Mouse (Mus musculus) neural tube, embryonic 12.5 days (tissue): ENCODE results near the gene Amph. TPM values are rescaled to one million over a fixed set of nuclear protein-coding genes. Genes with fewer than 3 reads are reported as not detected.

Experiments used
- ATAC-seq: fragments of 200-750 bp; cut with Nextera tagmentation; 2 replicates; pipeline ENCODE4 v1.8.0; 2017; ENCODE audit warnings: low read depth, mild to moderate bottlenecking, moderate TSS enrichment, moderate library complexity; ENCODE audit not compliant: low FRiP score
- H3K27ac ChIP-seq: fragments of 300-500 bp; sonication (generic); 2 replicates; pipeline ENCODE4 v1.5.1; 2016
- H3K27me3 ChIP-seq: fragments of 300-500 bp; sonication (generic); replicated peaks from 2 replicates; pipeline ENCODE4 v1.6.1; 2016; ENCODE audit warnings: mild to moderate bottlenecking
- H3K36me3 ChIP-seq: fragments of 300-500 bp; sonication (generic); 2 replicates; pipeline ENCODE4 v1.6.1; 2016; ENCODE audit warnings: mild to moderate bottlenecking
- H3K4me1 ChIP-seq: fragments of 300-500 bp; sonication (generic); 2 replicates; pipeline ENCODE4 v1.6.1; 2016
- H3K4me2 ChIP-seq: fragments of 300-500 bp; sonication (generic); replicated peaks from 2 replicates; pipeline ENCODE4 v1.6.1; 2016; ENCODE audit warnings: mild to moderate bottlenecking
- H3K4me3 ChIP-seq: fragments of 300-500 bp; sonication (generic); 2 replicates; pipeline ENCODE4 v1.5.1; 2016
- H3K9ac ChIP-seq: fragments of 300-500 bp; sonication (generic); 2 replicates; pipeline ENCODE4 v1.6.1; 2016; ENCODE audit warnings: mild to moderate bottlenecking
- H3K9me3 ChIP-seq: fragments of 300-500 bp; sonication (generic); 2 replicates; pipeline ENCODE4 v1.6.1; 2016; ENCODE audit warnings: mild to moderate bottlenecking
- WGBS: fragments of 180-500 bp; shearing (Covaris S2); methylation state at CpG from one replicate; pipeline ENCODE4 v1.1.7; 2016; 5-methylcytosine and 5-hydroxymethylcytosine counted together
- polyA plus RNA-seq: library from polyadenylated mRNA; unstranded; fragments of >200 nt; fragmentation: Nextera tagmentation; extraction: Ambion mirVana; gene quantifications from 2 replicates; pipeline ENCODE4 v1.2.1, GENCODE M21; 2016

The Amph gene
- polyA plus RNA-seq, 1 experiment from 2014 or later: 20.5 TPM

DNA sequence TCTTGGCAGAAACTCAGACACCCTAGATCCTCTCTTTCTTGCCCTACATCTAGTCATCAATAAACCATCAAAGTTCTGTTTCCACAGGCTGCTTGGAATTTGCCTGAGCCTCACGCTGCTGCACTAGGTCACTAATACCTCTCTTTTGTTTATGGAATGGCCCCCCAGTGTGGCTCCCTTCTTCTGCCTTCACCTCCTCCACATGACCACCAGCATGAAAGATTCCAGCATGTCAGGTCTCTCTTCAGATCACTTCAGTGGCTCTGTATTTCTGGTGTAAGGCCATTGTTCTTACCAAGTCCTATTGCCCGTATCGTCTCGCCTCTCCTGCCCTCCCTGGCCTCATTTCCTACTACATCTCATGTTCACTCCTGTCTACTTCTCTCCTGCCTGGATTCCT lies 39.3 kb downstream of the Amph start:
- ATAC-seq: no peak
- Histone ChIP-seq H3K27ac (no peak overlapping the region), H3K9ac (no peak overlapping the region), H3K9me3 (no peaks in the 10 kb centered on the region), H3K36me3 (no peaks in the 10 kb centered on the region), H3K4me3 (no peak overlapping the region), H3K4me1 (no peaks in the 10 kb centered on the region), H3K4me2 (no peak overlapping the region), H3K27me3 (no peaks in the 10 kb centered on the region)
- 44% methylated on average over 4 of the region's 4 CpGs for WGBS

DNA sequence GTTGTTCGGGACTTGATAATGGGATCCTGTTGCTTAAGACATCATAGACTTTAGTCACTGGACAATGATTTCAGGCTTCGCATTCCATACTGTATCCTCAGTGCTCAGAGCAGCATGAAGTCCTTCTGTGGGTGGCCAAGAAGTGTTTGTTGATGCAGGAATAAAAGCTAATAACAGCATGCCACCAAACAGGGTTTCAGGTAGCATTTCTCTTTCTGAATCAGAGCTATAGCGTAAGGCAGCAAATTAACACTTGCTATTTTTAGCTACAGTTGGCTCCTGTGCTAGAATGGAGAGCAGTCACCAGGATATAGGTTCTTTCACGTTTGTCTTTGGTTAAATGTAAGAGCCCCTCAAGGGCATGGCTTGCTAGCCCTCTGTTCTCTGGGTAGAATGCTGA lies 40.3 kb downstream of the Amph start:
- Histone ChIP-seq H3K4me1 (no peaks in the 10 kb centered on the region), H3K4me3 (no peak overlapping the region), H3K27ac (no peak overlapping the region), H3K36me3 (no peaks in the 10 kb centered on the region), H3K9ac (no peak overlapping the region), H3K4me2 (no peak overlapping the region), H3K27me3 (no peaks in the 10 kb centered on the region), H3K9me3 (no peaks in the 10 kb centered on the region)
- ATAC-seq: no peak
- WGBS: 76% methylated on average over 4 of the region's 4 CpGs

DNA sequence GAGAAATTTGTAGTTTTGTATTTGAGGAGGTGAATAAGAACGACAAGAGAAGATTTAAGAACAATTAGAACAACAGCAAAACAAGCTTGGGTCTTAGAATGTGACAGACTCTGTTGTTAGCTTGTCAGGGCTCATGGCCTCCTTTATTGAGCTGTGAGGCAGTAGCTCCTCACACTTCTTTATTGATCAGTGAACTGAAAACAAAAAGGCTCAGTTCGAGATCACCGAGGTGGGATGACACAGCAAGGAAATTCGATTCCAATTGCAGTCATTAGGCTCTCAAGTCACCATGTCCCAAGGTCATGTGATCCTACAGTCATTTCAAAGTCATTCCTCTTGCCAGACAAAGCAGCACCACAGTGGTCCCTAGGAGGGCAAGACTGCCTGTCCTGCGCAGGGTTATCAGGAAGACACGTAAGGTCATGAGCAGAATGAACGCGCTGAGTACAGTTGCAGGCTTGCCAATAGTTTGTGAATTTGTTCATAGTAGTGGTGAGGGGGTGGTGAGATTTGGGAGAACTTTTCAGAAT lies 41.2 kb downstream of the Amph start:
- H3K4me3 ChIP-seq: no peak overlapping the region
- H3K9ac ChIP-seq: no peak overlapping the region
- ATAC-seq: peak; percentile 33; the same call in 1 of the 2 replicates
- H3K36me3 ChIP-seq: no peaks in the 10 kb centered on the region
- H3K27me3 ChIP-seq: no peaks in the 10 kb centered on the region
- no peak overlapping the region for H3K4me2 ChIP-seq
- H3K9me3 ChIP-seq: no peaks in the 10 kb centered on the region
- H3K4me1 ChIP-seq: no peaks in the 10 kb centered on the region
- 28% methylated on average over 8 of the region's 8 CpGs for WGBS
- H3K27ac ChIP-seq: no peak overlapping the region

DNA sequence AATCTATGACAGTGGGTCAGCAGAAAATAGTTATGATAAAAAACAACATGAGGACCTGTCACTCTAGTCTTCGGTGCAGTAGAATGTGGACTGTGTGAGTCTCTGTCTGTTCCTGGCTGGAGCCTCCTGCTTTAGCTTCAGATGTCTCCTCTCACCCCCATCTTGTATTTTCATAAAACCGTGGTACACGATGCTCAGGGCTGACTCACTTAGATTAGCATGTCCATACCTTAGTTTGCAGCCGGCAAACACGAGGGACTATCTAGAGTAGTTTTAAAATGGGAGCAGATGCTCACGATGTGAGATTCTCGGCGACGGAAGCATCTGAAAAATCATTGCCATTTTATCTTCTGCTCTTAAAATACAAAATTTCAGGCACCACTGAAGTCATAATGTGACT lies 54.5 kb downstream of the Amph start:
- no peaks in the 10 kb centered on the region for H3K36me3 ChIP-seq
- no peaks in the 10 kb centered on the region for H3K9me3 ChIP-seq
- no peaks in the 10 kb centered on the region for H3K27me3 ChIP-seq
- H3K4me1 ChIP-seq: no peaks in the 10 kb centered on the region
- H3K4me2 ChIP-seq: no peak overlapping the region
- no peak for ATAC-seq
- H3K4me3 ChIP-seq: no peak overlapping the region
- H3K27ac ChIP-seq: no peak overlapping the region
- H3K9ac ChIP-seq: no peak overlapping the region
- WGBS: 93% methylated on average over 9 of the region's 9 CpGs

DNA sequence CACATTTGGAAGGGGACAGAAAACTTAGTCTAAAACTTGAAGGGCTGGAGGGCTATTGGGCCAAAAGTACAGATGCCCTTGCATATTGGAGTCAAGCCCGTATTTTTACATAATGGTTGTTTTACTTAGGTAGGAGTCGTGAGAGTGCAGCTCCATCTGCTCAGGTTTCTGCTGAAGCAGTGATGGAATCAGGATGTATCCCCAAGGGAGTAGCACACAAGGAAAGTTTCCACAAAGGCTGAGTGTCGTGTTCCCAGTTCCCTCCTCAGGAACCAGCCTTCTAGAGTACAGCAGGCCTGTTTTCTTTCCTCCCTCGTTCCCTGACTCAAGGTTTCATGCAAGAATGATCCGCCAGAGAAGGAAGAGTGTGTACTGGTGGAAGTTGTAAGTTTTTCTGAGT lies 56.4 kb downstream of the Amph start:
- 78% methylated on average over 5 of the region's 5 CpGs for WGBS
- H3K4me2 ChIP-seq: no peak overlapping the region
- H3K4me1 ChIP-seq: no peaks in the 10 kb centered on the region
- H3K27ac ChIP-seq: no peak overlapping the region
- no peaks in the 10 kb centered on the region for H3K36me3 ChIP-seq
- no peak overlapping the region for H3K9ac ChIP-seq
- no peak for ATAC-seq
- no peaks in the 10 kb centered on the region for H3K9me3 ChIP-seq
- H3K4me3 ChIP-seq: no peak overlapping the region
- no peaks in the 10 kb centered on the region for H3K27me3 ChIP-seq

DNA sequence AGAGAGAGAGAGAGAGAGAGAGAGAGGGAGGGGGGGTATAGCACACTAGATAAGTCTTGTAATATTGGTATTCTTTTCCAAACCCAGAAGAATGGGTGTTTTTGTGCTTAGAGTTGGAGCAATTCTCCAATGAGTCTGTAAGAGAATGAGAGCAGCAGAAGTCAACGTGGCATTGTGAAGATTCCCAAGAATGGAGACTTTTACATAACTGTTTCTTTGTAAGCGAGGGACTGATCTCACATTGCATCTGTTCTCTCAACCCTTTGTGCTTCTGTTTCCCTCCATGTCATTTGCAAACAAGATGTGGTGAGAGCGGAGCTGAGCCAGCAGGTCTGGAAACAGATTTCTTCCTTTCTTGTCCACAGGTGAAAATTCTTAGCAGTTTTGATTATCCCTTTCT lies 60.4 kb downstream of the Amph start:
- H3K9ac ChIP-seq: no peak overlapping the region
- no peak overlapping the region for H3K27ac ChIP-seq
- 81% methylated on average over 3 of the region's 3 CpGs for WGBS
- H3K9me3 ChIP-seq: no peaks in the 10 kb centered on the region
- H3K27me3 ChIP-seq: no peaks in the 10 kb centered on the region
- no peak overlapping the region for H3K4me2 ChIP-seq
- no peaks in the 10 kb centered on the region for H3K4me1 ChIP-seq
- H3K36me3 ChIP-seq: no peaks in the 10 kb centered on the region
- H3K4me3 ChIP-seq: no peak overlapping the region
- no peak for ATAC-seq

DNA sequence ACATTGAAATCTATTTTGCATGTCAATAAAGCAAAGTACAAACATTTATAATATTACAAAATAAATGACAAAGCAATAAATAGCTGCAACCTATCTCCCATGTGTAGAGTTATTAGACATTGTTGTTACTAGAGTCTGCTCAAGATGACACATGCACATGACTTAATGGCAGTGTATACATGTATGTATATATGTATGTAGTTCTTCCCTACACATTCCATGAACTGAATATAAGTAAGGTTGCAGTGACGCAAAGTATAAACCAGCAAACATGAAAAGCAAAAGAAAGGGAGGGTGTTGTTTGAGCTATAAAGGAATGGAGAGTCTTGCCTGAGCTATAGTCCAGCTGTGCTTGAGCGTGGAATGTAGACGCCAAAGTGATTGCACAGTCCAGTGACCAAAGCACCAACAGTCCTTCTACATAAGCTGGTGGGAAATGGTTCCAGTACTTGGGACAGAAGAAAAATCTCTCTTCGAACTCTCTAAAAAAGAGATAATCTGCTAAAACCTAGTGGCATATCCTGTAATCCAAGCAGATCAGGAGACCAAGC lies 66.9 kb downstream of the Amph start:
- Histone ChIP-seq H3K27ac (no peak overlapping the region), H3K4me1 (no peaks in the 10 kb centered on the region), H3K4me2 (no peak overlapping the region), H3K36me3 (no peaks in the 10 kb centered on the region), H3K4me3 (no peak overlapping the region), H3K9me3 (no peaks in the 10 kb centered on the region), H3K27me3 (no peaks in the 10 kb centered on the region), H3K9ac (no peak overlapping the region)
- no peak for ATAC-seq
- 91% methylated on average over 4 of the region's 4 CpGs for WGBS

DNA sequence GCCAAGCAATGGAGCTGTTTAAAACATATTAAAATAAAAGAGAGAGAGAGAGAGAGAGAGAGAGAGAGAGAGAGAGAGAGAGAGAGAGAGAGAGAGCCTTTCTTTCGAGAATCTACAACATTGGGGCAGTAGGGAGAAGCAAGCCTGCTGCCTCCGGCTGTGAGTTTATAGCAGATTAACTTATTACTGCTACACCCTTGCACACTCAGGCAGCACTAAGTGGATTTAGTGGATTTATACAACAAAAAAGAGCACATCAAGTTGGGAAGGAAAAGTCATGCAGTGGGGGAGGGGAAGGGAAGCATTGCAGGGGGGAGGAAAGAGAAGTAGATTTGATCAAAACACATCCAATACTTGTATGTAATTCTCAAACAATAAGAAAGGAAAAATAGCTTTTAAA lies 73.5 kb downstream of the Amph start:
- 88% methylated on average over 2 of the region's 2 CpGs for WGBS
- Histone ChIP-seq H3K4me2 (no peak overlapping the region), H3K27me3 (no peaks in the 10 kb centered on the region)

DNA sequence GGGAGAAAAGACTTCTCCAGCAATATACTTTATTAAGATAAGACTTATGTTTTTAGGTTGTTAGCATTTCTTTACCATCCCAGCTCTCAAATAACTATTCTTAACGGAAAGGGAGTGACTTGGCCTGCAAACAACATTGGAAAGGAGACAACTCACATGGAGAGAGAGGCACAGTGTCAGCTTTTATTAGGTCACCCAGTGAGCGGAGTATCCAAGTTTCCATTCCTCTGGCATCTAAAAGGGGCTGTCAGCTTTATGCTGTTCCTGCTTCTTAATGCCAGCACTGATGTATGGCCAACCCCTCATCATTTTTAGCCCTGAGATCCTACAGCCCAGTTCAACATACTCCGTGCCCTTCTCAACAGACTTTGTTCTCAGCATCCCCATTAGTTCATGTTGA lies 74.3 kb downstream of the Amph start:
- Histone ChIP-seq H3K4me3 (no peak overlapping the region), H3K9me3 (no peaks in the 10 kb centered on the region), H3K27me3 (no peaks in the 10 kb centered on the region), H3K36me3 (no peaks in the 10 kb centered on the region), H3K4me2 (no peak overlapping the region), H3K9ac (no peak overlapping the region), H3K4me1 (no peaks in the 10 kb centered on the region), H3K27ac (no peak overlapping the region)
- WGBS: 75% methylated on average over 3 of the region's 3 CpGs
- no peak for ATAC-seq

More for the DNA sequence above, 73.5 kb downstream of the Amph start:
- no peaks in the 10 kb centered on the region for H3K36me3 ChIP-seq
- no peaks in the 10 kb centered on the region for H3K9me3 ChIP-seq
- H3K4me3 ChIP-seq: no peak overlapping the region
- H3K9ac ChIP-seq: no peak overlapping the region
- no peak for ATAC-seq
- H3K4me1 ChIP-seq: no peaks in the 10 kb centered on the region
- no peak overlapping the region for H3K27ac ChIP-seq

DNA sequence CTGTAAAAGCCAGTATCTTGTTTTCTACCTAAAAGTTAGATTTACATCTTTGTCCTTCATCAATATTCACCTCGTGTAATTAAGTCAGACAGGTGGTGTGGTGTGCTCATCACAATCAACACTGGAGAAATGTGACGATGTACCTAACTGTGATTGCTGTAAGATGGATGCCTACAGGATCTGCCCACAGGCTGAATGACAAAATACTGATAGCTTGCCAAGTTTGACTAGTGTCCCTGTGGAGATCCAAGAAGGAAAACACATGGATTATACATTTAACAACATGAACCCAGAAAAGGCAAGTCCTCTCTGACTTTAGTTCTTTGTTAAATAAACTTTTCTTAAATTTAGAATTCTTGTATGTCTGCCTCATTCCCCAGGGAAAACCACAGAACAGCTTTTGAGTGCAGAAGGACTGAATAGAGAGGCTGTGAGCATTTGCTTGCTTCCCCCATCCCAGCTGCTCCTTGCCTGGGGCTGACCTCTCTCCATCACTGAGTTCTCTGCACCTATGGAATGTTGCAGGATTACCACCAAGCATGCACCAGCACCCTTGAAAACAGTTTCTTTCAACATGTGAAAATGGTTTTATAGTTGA lies 77.2 kb downstream of the Amph start:
- Histone ChIP-seq H3K36me3 (no peaks in the 10 kb centered on the region), H3K4me1 (no peaks in the 10 kb centered on the region), H3K4me3 (no peak overlapping the region), H3K27me3 (no peaks in the 10 kb centered on the region), H3K27ac (no peak overlapping the region), H3K9ac (no peak overlapping the region), H3K9me3 (no peaks in the 10 kb centered on the region), H3K4me2 (no peak overlapping the region)
- no peak for ATAC-seq
- WGBS: 83% methylated on average over 2 of the region's 2 CpGs

DNA sequence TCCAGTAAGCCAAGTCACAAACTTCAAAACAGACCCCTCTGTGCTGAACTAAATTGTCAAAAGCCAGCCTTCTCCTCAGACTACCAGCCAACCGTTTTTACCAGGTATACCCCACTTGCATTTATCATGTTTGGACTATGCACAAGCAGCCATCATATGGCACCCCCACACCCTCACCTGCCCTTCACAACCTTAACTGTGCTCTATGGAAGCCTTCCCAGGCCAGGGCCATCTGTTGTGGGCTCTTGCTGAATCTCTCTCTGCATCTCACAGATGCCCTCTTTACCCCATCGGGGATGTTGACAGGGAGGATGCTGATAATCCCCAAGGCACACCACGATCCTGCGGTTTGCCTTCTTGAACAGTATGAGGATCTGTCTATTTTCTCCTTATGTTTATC lies 77.9 kb downstream of the Amph start:
- Histone ChIP-seq H3K4me2 (no peak overlapping the region), H3K27me3 (no peaks in the 10 kb centered on the region), H3K9ac (no peak overlapping the region), H3K27ac (no peak overlapping the region), H3K9me3 (no peaks in the 10 kb centered on the region), H3K4me3 (no peak overlapping the region), H3K36me3 (no peaks in the 10 kb centered on the region), H3K4me1 (no peaks in the 10 kb centered on the region)
- WGBS: 92% methylated on average over 4 of the region's 4 CpGs
- ATAC-seq: no peak

DNA sequence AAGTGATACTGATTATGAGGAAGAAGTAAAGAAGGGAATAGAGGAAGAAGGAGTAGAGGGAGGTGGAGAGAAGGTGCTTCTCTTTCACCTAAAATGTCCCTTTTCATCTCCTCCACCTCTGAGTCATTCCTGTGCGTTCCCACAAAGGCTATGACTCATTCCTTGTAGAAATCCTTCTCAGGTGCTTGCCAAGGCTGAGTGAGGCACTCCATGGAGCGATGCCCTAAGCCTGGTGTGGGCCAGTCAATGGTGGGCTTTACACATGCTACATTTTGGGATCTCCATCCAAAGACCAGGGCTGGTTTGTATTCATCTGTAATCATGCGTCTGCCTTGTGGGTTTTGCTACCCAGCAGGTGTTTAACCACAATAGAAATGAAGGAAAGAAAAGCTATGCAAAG lies 78.9 kb downstream of the Amph start:
- 92% methylated on average over 3 of the region's 3 CpGs for WGBS
- no peak overlapping the region for H3K9ac ChIP-seq
- H3K4me2 ChIP-seq: no peak overlapping the region
- no peak overlapping the region for H3K4me3 ChIP-seq
- no peaks in the 10 kb centered on the region for H3K4me1 ChIP-seq
- H3K36me3 ChIP-seq: no peaks in the 10 kb centered on the region
- no peaks in the 10 kb centered on the region for H3K27me3 ChIP-seq
- no peaks in the 10 kb centered on the region for H3K9me3 ChIP-seq
- H3K27ac ChIP-seq: no peak overlapping the region
- no peak for ATAC-seq

DNA sequence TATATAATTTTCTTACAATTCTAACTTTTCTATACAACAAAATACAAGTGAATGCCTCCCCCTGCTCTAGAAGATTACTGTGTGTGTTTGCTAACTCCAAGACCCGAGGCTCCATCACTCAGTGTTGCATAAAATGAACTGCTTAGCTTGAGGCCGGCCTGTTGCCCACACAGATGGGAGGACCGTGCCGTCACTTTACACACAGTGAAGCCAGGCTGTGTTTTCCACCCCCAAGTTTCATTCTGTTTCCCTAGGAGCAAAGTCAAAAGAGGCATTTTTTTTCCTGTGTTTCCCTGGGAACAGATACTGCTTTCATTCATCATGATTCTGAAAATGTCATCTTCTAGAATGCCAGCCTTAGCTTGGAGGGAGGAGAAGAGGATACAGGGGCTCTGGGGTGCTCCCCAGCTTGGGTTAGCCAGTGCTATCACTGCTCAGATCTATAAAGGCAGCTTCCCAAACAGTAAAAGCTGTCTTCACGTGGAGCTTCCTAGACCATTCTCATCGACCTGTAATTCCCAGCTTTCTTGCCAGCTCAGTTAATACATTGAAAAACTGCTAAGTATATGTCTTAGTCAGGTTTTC lies 79.9 kb downstream of the Amph start:
- no peaks in the 10 kb centered on the region for H3K4me1 ChIP-seq
- no peak overlapping the region for H3K9ac ChIP-seq
- ATAC-seq: no peak
- no peak overlapping the region for H3K4me3 ChIP-seq
- H3K36me3 ChIP-seq: no peaks in the 10 kb centered on the region
- 82% methylated on average over 6 of the region's 6 CpGs for WGBS
- H3K27me3 ChIP-seq: no peaks in the 10 kb centered on the region
- no peaks in the 10 kb centered on the region for H3K9me3 ChIP-seq
- H3K27ac ChIP-seq: no peak overlapping the region
- H3K4me2 ChIP-seq: no peak overlapping the region
